Mouse (Mus musculus): ENCODE results near the gene Olfr1221.
"Not testable (repeated sequence)": the region's sequence is repeated elsewhere in the genome, so short reads cannot be mapped to it uniquely, and the experiment has no call there.

Olfr1221 gene

DNA sequence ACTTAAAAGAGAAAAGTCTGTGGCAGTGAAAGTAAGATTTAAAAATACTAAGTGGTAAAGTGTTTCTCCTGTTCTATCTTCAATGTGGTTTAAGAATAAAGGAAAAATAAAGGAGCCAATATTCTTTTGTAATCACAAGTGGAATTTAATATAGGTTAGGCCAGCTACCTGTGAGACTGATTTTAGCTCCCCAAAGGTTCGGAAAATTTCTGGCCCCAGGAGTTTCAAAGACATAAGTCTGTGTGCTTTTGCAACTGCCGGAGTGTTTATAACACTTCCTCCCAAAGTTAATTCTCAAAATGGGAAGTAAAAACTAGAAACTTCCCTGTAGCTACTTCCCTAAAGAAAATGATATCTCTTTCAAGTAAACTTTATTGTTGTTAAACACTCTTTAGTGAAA, at the start of gene Olfr1221:
Gene Olfr1221, minus strand, starts transcription at position 101 of the 400 bp plus-strand sequence.
- DNase-seq = no peak

DNA sequence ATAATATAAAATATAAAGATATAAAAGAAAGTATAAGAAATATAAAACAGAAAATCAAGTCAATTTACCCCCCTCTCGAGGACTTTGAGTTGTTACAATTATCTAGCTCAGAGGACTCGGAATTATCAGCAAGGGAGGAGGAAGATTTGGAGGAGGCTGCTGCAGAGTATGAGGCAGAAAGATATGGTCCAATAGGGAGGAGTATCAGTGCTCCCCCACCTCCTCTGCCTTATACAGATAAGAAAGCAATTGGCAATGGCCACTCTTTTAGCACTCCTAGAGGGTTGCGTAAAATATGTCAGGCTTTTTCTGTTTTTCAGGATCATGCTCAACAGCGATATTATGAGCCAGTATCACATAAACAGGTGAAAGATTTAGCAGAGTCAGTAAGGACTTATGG, 47.6 kb upstream of the Olfr1221 start:
- not testable (repeated sequence) for DNase-seq

DNA sequence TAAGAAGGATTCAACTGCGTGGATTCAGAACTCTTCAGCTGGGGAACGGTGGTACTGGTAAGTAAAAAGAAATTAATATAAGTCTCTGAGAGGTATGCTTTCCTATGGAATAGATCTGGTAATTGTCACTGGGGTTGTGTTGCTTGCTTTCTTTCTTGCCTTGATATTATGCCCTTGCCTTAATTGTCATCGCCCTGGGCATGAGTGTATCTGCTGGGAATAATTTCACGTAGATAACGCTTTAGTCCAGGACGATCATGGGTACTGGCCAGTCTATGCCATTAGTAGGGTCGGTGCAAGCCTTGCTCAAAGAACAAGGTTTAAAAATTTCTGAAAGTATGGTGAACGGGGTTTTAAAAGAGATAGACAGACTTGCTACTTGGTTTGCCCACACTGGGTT, 46.9 kb upstream of the Olfr1221 start, which contains the start of gene Olfr1224-ps1:
Gene Olfr1224-ps1, minus strand, starts transcription at position 101 of the 400 bp plus-strand sequence.
- not testable (repeated sequence) for DNase-seq

DNA sequence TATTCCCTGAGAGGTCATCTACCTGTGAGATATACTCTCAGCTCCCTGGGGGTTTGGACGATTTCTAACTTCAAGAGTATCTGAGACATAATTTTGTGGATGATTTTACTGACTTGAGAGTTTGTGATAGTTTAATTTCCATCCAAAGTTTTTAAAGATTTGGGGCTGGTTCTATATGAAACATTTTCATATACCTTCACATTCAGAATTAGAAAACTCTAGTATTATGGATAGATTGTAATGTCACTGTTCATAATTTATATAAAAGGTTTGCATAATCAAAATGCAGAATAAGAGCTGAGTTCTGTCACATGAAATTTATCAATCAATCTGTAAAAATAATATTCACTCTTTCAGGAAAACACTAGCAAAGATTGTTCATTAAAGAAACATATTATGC, 34.4 kb upstream of the Olfr1221 start, which contains the start of gene Olfr1223:
Gene Olfr1223, minus strand, starts transcription at position 101 of the 400 bp plus-strand sequence.
- DNase-seq = no peak

DNA sequence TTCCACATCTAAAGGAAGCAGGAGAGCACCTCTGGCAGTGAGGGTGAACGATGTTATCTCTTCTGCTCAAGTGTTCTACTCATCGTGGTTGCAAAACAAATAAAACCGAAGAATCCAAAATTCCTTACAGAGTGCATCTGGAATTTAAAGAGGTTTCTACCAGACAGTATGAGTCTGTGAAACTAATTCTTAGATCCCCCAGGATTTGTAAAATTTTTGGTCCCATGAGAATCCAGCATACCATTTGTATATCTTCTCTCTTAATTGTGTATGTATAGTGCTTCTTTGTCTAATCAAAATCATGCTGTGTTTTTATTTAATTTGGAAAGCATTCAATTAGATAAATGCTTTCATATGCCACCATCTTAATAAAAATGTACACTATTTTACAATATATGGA, 15.9 kb upstream of the Olfr1221 start, which contains the start of gene Olfr1222:
Gene Olfr1222, minus strand, starts transcription at position 101 of the 400 bp plus-strand sequence.
- no peak for DNase-seq

DNA sequence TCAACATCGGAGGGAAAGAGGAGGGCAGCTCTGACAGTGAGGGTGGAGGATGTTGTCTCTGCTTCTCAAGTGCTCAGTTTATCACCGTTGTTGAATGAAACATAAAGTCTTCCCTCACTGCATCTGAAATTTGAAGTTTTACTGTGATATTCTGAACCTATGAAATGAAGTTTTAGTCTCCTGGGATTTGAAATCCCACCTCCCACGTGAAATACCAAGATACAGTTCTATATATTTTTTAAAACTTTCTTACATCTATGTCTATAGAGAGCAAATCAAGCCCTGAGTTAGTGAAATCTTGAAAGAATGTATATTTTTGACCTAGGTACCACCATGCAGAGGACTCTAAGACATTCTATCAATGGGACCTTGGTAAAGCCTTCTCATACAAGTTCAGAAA, 10.3 kb downstream of the Olfr1221 start, which contains the start of gene Olfr1220:
Gene Olfr1220, minus strand, starts transcription at position 101 of the 400 bp plus-strand sequence.
- DNase-seq = no peak

DNA sequence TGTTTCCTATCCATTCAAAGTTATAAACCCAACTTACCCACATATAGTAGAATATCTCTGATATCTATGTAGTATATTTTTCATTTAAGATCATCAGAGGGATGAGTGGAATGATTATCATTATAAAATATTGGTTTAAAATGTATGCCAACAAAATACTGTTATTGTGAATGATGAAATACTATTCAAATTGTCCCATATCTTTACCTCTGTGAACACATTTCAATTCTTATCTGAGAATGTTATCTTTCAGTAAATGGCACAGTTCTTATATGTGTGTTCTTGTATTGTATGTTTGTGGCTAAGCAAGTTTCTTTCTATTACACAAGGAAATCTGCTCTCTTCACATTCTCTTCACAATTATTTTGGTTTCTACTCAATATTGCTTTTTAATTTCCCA, 11.4 kb downstream of the Olfr1221 start:
- no peak for DNase-seq

DNA sequence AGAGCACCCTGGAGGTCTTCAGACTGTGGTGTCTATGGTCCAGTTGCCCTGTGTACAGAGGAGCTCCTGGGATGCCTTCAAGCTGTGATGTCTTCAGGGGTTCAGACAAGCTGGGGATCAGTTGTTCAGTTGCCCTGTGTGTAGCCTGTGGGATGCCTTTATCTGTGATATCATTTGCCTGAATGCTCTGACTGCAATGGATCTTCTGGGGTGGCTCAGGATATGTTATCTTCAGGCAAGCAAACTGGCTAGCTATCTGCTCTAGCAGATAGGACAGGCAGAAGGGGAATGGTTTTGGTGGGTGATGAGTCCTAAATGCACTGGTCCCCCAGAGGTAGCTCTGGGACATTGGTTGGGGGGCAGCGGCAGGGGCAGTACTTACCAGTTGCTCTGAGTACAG, 23.2 kb downstream of the Olfr1221 start:
- DNase-seq = no peak

DNA sequence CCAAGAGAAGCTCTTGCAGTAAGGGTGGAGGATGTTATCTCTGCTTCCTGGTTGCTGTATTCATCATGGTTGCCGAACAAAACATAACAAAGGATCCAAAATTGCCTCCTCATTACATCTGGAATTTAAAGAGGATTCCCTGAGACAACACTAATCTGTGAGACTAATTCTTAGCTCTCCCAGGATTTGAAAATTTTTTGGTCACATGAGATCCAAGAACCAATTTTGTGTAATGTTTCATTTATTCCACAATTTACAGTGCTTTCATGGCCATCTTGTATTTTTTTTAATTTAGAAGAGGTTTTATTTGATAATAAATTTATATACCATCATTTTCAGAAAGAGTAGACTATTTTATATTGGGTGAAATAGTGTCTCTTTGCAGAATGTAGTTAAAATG, 33.7 kb downstream of the Olfr1221 start, which contains the start of gene Olfr1219:
Gene Olfr1219, minus strand, starts transcription at position 101 of the 400 bp plus-strand sequence.
- DNase-seq = no peak

DNA sequence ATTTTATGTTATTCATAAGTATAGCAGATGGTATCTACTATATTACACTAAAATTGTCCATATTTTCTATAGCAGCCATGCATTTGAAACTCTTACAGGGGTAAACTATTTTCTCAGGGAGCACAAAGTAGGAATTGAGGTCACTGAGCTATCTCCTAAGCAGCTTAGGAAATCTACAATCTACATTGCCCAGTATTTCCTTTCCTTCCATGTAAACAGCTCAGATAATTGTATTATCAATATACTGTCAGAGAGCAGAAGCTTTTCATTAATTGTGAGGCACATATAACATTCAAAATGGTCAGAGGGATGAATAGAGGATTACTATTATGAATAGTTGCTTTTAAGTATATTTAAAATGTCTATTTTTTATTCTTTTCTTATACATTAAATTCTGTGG, 35.6 kb downstream of the Olfr1221 start:
- DNase-seq = no peak

DNA sequence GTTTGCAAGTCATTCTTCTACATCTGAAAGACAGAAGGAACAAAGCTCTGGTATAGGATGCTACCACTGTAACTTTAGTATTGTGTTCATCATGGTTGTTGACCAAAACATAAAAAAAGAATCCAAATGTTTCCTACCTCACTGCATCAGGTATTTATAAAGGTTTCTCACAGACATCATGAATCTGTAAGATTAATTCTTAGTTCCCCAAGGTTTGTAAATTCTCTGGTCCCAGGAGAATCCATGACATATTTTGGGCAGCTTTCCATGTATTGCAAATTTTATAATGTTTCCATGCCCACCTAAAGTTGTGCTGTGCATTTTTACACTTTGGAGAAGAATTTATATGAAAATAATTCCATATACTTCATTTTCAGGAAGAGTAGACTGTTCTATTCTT, 56.0 kb downstream of the Olfr1221 start, which contains the start of gene Olfr1218:
Gene Olfr1218, minus strand, starts transcription at position 101 of the 400 bp plus-strand sequence.
- DNase-seq = no peak

All from kidney, postnatal 14 days (tissue).